Mouse (Mus musculus) cerebellum, adult 2 months (tissue): ENCODE results near the gene Tnni2.

Experiments
- CTCF ChIP-seq: fragments of 200-500 bp; IDR thresholded peaks from 2 replicates; pipeline ENCODE4 v1.5.1; 2011; ENCODE audit warnings: low read depth, mild to moderate bottlenecking, control low read depth, low read length, moderate library complexity, borderline replicate concordance; ENCODE audit not compliant: insufficient read depth
- POLR2A ChIP-seq: fragments of 200-500 bp; IDR thresholded peaks from 2 replicates; pipeline ENCODE4 v1.6.1; 2011; ENCODE audit warnings: low read length, control low read depth, borderline replicate concordance; ENCODE audit not compliant: insufficient read depth

DNA sequence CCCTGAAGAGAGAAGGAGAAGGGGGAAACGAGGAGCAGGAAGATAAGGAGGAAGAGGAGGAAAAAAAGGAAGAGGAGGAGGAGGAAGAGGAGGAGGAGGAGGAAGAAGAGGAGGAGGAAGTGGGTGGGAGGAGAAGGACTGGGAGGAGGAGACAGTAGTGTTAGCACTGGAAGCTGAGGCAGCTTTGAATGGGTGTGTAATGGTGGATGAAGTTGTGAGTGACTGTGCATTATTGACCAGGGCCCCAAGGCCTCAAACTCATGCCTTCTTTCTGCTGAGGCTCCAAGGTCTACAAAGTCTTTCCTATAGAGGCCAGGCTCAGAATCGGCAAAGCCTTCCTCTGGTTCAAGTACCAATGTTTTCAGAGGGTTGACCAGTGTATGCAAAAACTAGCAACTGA lies 19.8 kb upstream of the Tnni2 start:
- TF ChIP-seq CTCF = no peak
- no peak for TF ChIP-seq POLR2A
